Mouse (Mus musculus): ENCODE measurements around the gene Birc5. TPM values are rescaled to one million over a fixed set of nuclear protein-coding genes. Genes with fewer than 3 reads are reported as not detected.
A peak's percentile ranks its signal among the peaks of the same experiment; 100 is the strongest.
"Not testable (repeated sequence)": the region's sequence is repeated elsewhere in the genome, so short reads cannot be mapped to it uniquely, and the experiment has no call there.

The Birc5 gene
- under 1 TPM; 0.23 to 0.84 TPM for total RNA-seq (2021)
- long read RNA-seq, experiment 1 = 0 reads
- long read RNA-seq, experiment 2 = 0 reads

- peak; percentile 96 to 97 for DNase-seq
These were observed at the start of gene Birc5 for GRCm38 (mm10) chr11:117848985-117849671. Birc5 (plus strand) TSS chr11:117849251.

GRCm38 (mm10) chr11:117800038-117800437 lies 49.0 kb upstream of the Birc5 start:
- no peak for DNase-seq

GRCm38 (mm10) chr11:117801650-117802049 lies 47.4 kb upstream of the Birc5 start:
- DNase-seq = no peak

- no peak for DNase-seq
These were observed 45.8 kb upstream of the Birc5 start for GRCm38 (mm10) chr11:117803166-117803688.

- no peak for DNase-seq
These were observed 42.3 kb upstream of the Birc5 start for GRCm38 (mm10) chr11:117806781-117807180.

- DNase-seq = peak; percentile 86
These were observed 39.4 kb upstream of the Birc5 start, which contains the start of the genes Gm20708 and Syngr2 for GRCm38 (mm10) chr11:117809407-117810311. Gm20708 (plus strand) TSS chr11:117809668. Syngr2 (plus strand) TSS chr11:117809668.

- DNase-seq = peak; percentile 92 to 93
These were observed 38.5 kb upstream of the Birc5 start for GRCm38 (mm10) chr11:117810401-117811046.

- no peak for DNase-seq
These were observed 35.2 kb upstream of the Birc5 start for GRCm38 (mm10) chr11:117813867-117814266.

- DNase-seq = no peak
These were observed 34.2 kb upstream of the Birc5 start for GRCm38 (mm10) chr11:117814704-117815366.

GRCm38 (mm10) chr11:117815850-117816249 lies 33.2 kb upstream of the Birc5 start:
- not testable (repeated sequence) for DNase-seq

GRCm38 (mm10) chr11:117816389-117816996 lies 32.6 kb upstream of the Birc5 start:
- DNase-seq = no peak

GRCm38 (mm10) chr11:117819095-117819494 lies 30.0 kb upstream of the Birc5 start:
- peak; percentile 79 to 85 for DNase-seq

GRCm38 (mm10) chr11:117820173-117820572 lies 28.9 kb upstream of the Birc5 start:
- no peak for DNase-seq

GRCm38 (mm10) chr11:117821868-117822267 lies 27.2 kb upstream of the Birc5 start:
- no peak for DNase-seq

- DNase-seq = peak; percentile 58 to 65
These were observed 26.3 kb upstream of the Birc5 start for GRCm38 (mm10) chr11:117822728-117823241.

GRCm38 (mm10) chr11:117823411-117823810 lies 25.6 kb upstream of the Birc5 start:
- no peak for DNase-seq

GRCm38 (mm10) chr11:117824060-117824969 lies 24.7 kb upstream of the Birc5 start:
- peak; percentile 89 to 91 for DNase-seq

GRCm38 (mm10) chr11:117825333-117826101 lies 23.5 kb upstream of the Birc5 start, which contains the start of the genes Afmid and Tk1:
Afmid (plus strand) TSS chr11:117825924.
Tk1 (minus strand) TSS chr11:117826092.
- peak; percentile 77 to 85 for DNase-seq

GRCm38 (mm10) chr11:117826164-117826563 lies 22.9 kb upstream of the Birc5 start:
- DNase-seq = no peak
